Mouse (Mus musculus) hindlimb bud, embryonic 11.5 days (tissue): Measurements from ENCODE around the gene Xrcc3.

ENCODE experiments used
- DNase-seq: peaks from one replicate; pipeline ENCODE4 v3.0.0-alpha.2; 2012; ENCODE audit warnings: low read depth, low spot score; ENCODE audit errors: extremely low spot score

Gene Xrcc3

GRCm38 (mm10) chr12:111816528-111816927 is 2.9 kb upstream of the Xrcc3 start:
- no peak for DNase-seq

- DNase-seq, result no peak
These were observed 1.4 kb upstream of the Xrcc3 start for GRCm38 (mm10) chr12:111814769-111815762.

GRCm38 (mm10) chr12:111813111-111813765 is 435 bp downstream of the Xrcc3 start:
- DNase-seq, result no peak

- no peak for DNase-seq
These were observed 1.1 kb downstream of the Xrcc3 start for GRCm38 (mm10) chr12:111812611-111813010.

- no peak for DNase-seq
These were observed 1.6 kb downstream of the Xrcc3 start for GRCm38 (mm10) chr12:111812075-111812474.

GRCm38 (mm10) chr12:111809762-111810161 is 3.9 kb downstream of the Xrcc3 start:
- no peak for DNase-seq

GRCm38 (mm10) chr12:111808775-111809174 is 4.9 kb downstream of the Xrcc3 start:
- DNase-seq, result no peak

GRCm38 (mm10) chr12:111803538-111803937 is 10.1 kb downstream of the Xrcc3 start:
- no peak for DNase-seq

- DNase-seq, result no peak
These were observed 13.1 kb downstream of the Xrcc3 start for GRCm38 (mm10) chr12:111800459-111801183.

- DNase-seq, result no peak
These were observed 15.2 kb downstream of the Xrcc3 start for GRCm38 (mm10) chr12:111798493-111798892.

GRCm38 (mm10) chr12:111797251-111797650 is 16.4 kb downstream of the Xrcc3 start:
- no peak for DNase-seq

- DNase-seq, result no peak
These were observed 18.3 kb downstream of the Xrcc3 start for GRCm38 (mm10) chr12:111795180-111795895.

GRCm38 (mm10) chr12:111794526-111795179 is 19.0 kb downstream of the Xrcc3 start:
- no peak for DNase-seq

GRCm38 (mm10) chr12:111794102-111794501 is 19.6 kb downstream of the Xrcc3 start:
- no peak for DNase-seq

- DNase-seq, result no peak
These were observed 22.1 kb downstream of the Xrcc3 start for GRCm38 (mm10) chr12:111791474-111792104.

- no peak for DNase-seq
These were observed 23.0 kb downstream of the Xrcc3 start for GRCm38 (mm10) chr12:111790631-111791030.

GRCm38 (mm10) chr12:111790090-111790489 is 23.6 kb downstream of the Xrcc3 start:
- DNase-seq, result no peak

- no peak for DNase-seq
These were observed 26.7 kb downstream of the Xrcc3 start for GRCm38 (mm10) chr12:111787015-111787414.

GRCm38 (mm10) chr12:111785174-111785573 is 28.5 kb downstream of the Xrcc3 start:
- DNase-seq, result no peak

GRCm38 (mm10) chr12:111779544-111779943 is 34.1 kb downstream of the Xrcc3 start:
- DNase-seq, result no peak
